Mouse (Mus musculus) thymus, postnatal 4 days (tissue): ENCODE data around the gene Arl6ip5.

Source experiments
- DNase-seq: peaks from one replicate; pipeline ENCODE4 v3.0.0; 2021

Arl6ip5 gene

GRCm38 (mm10) chr6:97273777-97274176 lies 63.3 kb downstream of the Arl6ip5 start:
- no peak for DNase-seq

- DNase-seq, result peak; percentile 28
Measured at GRCm38 (mm10) chr6:97275760-97276159, 65.3 kb downstream of the Arl6ip5 start.

- peak; percentile 30 for DNase-seq
Measured at GRCm38 (mm10) chr6:97276366-97276765, 65.9 kb downstream of the Arl6ip5 start.

GRCm38 (mm10) chr6:97276890-97277497 lies 66.5 kb downstream of the Arl6ip5 start:
- peak; percentile 32 for DNase-seq

- peak; percentile 83 for DNase-seq
Measured at GRCm38 (mm10) chr6:97278014-97278787, 67.7 kb downstream of the Arl6ip5 start.

- no peak for DNase-seq
Measured at GRCm38 (mm10) chr6:97278878-97279277, 68.4 kb downstream of the Arl6ip5 start.
